Mouse (Mus musculus): ENCODE results near the gene Il10rb.

Gene Il10rb

GRCm38 (mm10) chr16:91450137-91451064, 44.4 kb downstream of the Il10rb start:
- no peak for DNase-seq (ENCODE audit: low read depth)

GRCm38 (mm10) chr16:91451949-91452348, 46.0 kb downstream of the Il10rb start:
- DNase-seq (ENCODE audit: low read depth): no peak

GRCm38 (mm10) chr16:91452363-91452896, 46.5 kb downstream of the Il10rb start:
- DNase-seq (ENCODE audit: low read depth): peak; percentile 76

DNA sequence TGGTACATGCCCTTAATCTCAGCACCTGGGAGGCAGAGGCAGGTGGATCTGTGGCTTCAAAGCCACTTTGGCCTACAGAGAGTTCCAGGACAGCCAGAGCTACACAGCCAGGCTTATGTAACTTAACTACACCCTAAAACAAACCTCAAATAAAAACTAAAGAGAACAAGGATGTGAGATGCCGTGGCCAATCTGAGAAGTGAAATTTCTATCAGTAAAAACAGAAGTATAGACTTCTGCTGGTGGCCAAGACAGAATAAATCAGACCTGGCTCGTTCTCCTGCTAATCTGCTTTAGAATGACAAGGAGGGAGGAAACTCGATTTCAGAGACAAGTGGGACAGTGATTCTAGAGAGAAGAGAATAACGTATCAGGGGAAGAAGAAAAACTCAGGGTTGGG, 49.9 kb downstream of the Il10rb start:
- no peak for DNase-seq (ENCODE audit: low read depth)

DNA sequence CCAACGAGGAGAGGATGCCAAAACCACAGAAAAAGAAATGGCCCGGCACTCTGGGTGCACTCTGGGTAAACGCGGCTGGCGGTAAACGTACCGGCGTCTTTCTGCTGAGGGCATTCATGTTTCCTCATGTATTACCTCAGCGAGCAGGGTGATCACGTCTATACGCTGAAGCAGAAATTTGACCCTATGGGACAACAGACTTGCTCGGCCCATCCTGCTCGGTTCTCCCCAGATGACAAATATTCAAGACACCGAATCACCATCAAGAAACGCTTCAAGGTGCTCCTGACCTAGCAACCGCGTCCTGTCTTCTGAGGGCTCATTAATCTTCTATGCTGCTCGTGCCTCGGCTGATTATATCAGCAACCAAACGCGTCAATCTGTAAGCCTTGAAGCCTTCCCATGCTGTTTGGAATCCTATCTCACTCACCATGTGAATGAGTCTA, 52.4 kb downstream of the Il10rb start:
- DNase-seq (ENCODE audit: low read depth): no peak

DNA sequence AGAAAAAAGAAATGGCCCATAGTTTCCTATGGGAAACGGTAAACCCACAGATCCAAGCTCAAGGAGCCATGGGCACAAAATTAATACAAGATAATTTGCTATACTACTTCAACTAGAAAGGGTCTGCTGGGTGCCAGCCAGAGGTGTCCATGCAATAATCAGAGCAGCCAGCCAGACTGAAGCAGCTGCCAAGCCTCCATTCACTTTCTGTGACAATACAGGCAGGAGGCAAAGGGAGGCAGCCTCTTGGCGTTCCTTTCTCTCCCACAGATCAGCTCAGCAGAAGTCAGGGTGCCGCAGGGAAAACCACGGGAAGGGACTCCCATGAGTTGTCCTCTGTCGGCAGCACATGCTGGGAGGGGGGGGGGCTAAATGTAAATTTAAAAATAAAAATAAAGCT, 53.0 kb downstream of the Il10rb start:
- no peak for DNase-seq (ENCODE audit: low read depth)

GRCm38 (mm10) chr16:91459396-91459795, 53.4 kb downstream of the Il10rb start:
- DNase-seq (ENCODE audit: low read depth): no peak

- no peak for DNase-seq (ENCODE audit: low read depth)
Measured at GRCm38 (mm10) chr16:91459841-91460370, 53.9 kb downstream of the Il10rb start.

- DNase-seq (ENCODE audit: low read depth): no peak
Measured at GRCm38 (mm10) chr16:91461066-91461638, 55.2 kb downstream of the Il10rb start.

GRCm38 (mm10) chr16:91461773-91462181, 55.8 kb downstream of the Il10rb start:
- no peak for DNase-seq (ENCODE audit: low read depth)

- no peak for DNase-seq (ENCODE audit: low read depth)
Measured at GRCm38 (mm10) chr16:91462644-91463043, 56.7 kb downstream of the Il10rb start.

DNA sequence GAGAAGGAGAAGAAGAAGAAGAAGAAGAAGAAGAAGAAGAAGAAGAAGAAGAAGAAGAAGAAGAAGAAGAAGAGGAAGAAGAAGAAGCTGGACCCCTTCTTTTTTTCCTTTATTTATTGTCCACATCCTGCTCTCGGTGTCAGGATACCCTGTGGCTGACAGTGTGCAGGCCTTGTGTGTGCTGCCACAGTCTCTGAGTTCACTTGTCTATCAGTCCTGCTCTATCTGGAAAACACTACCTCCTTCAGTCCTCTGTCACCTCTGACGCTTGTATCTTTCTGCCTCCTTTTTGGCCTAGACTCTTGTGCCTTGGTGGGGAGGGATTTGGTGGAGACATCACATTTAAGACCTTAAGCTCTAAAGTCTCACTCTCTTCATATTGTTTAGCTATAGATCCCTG, 57.4 kb downstream of the Il10rb start:
- DNase-seq (ENCODE audit: low read depth): no peak

- no peak for DNase-seq (ENCODE audit: low read depth)
Measured at GRCm38 (mm10) chr16:91463836-91464400, 58.0 kb downstream of the Il10rb start.

- DNase-seq (ENCODE audit: low read depth): peak; percentile 47
Measured at GRCm38 (mm10) chr16:91464594-91465504, 58.9 kb downstream of the Il10rb start.

GRCm38 (mm10) chr16:91465505-91466240, 59.7 kb downstream of the Il10rb start:
- DNase-seq (ENCODE audit: low read depth): no peak

GRCm38 (mm10) chr16:91466566-91466965, 60.6 kb downstream of the Il10rb start:
- DNase-seq (ENCODE audit: low read depth): no peak

DNA sequence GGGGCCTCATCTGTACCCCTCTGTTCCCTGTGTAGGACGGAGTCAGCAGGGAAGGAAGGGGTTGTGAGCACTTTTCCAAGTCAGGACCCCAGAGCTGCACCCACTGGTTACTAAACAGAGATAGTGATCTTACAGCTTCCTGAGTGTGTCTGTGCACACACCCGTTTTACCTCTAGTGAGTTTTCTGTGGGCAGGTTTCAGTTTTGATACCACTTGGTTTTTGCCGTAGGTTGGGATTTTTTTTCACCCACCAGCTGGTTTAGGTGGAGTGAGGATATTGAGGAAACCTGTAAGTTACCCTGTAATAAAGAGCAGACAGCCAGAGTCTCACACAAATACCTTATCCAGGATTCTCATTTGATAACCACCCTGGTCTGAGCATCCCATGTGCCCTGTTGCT, 64.5 kb downstream of the Il10rb start:
- no peak for DNase-seq (ENCODE audit: low read depth)

GRCm38 (mm10) chr16:91471481-91471880, 65.5 kb downstream of the Il10rb start:
- DNase-seq (ENCODE audit: low read depth): no peak

All from fibroblast of lung, adult 2 months (primary cell).